Mouse (Mus musculus) spleen, adult 12 weeks (tissue): ENCODE measurements around the gene Gm10645.

Source experiments
- DNase-seq: peaks from one replicate; pipeline ENCODE4 v3.0.0; 2022; ENCODE audit warnings: low spot score

The Gm10645 gene

GRCm38 (mm10) chr8:83169127-83169526 lies 3.2 kb upstream of the Gm10645 start:
- no peak for DNase-seq

- DNase-seq, result no peak
Measured at GRCm38 (mm10) chr8:83167932-83168331, 2.0 kb upstream of the Gm10645 start.

- no peak for DNase-seq
Measured at GRCm38 (mm10) chr8:83165235-83165930, 587 bp downstream of the Gm10645 start, which contains the start of gene Tbc1d9. Tbc1d9 (plus strand) TSS chr8:83165352.

GRCm38 (mm10) chr8:83160613-83161012 lies 5.4 kb downstream of the Gm10645 start:
- DNase-seq, result no peak

GRCm38 (mm10) chr8:83159615-83160014 lies 6.4 kb downstream of the Gm10645 start:
- DNase-seq, result no peak

GRCm38 (mm10) chr8:83158971-83159370 lies 7.0 kb downstream of the Gm10645 start:
- DNase-seq, result no peak

- DNase-seq, result no peak
Measured at GRCm38 (mm10) chr8:83155110-83155509, 10.9 kb downstream of the Gm10645 start.

- DNase-seq, result no peak
Measured at GRCm38 (mm10) chr8:83152470-83152869, 13.5 kb downstream of the Gm10645 start.

GRCm38 (mm10) chr8:83152055-83152454 lies 13.9 kb downstream of the Gm10645 start:
- no peak for DNase-seq

GRCm38 (mm10) chr8:83149124-83149523 lies 16.8 kb downstream of the Gm10645 start:
- DNase-seq, result no peak

GRCm38 (mm10) chr8:83145421-83145820 lies 20.5 kb downstream of the Gm10645 start:
- DNase-seq, result no peak

GRCm38 (mm10) chr8:83144601-83145000 lies 21.4 kb downstream of the Gm10645 start:
- DNase-seq, result no peak

GRCm38 (mm10) chr8:83141358-83141757 lies 24.6 kb downstream of the Gm10645 start:
- DNase-seq, result no peak

GRCm38 (mm10) chr8:83140701-83141111 lies 25.3 kb downstream of the Gm10645 start:
- DNase-seq, result no peak

- DNase-seq, result no peak
Measured at GRCm38 (mm10) chr8:83140068-83140467, 25.9 kb downstream of the Gm10645 start.

GRCm38 (mm10) chr8:83135086-83135485 lies 30.9 kb downstream of the Gm10645 start:
- DNase-seq, result no peak
